Mouse (Mus musculus): ENCODE results near the gene Mep1a. TPM values are rescaled to one million over a fixed set of nuclear protein-coding genes. Genes with fewer than 3 reads are reported as not detected.
"Not testable (repeated sequence)": the region's sequence is repeated elsewhere in the genome, so short reads cannot be mapped to it uniquely, and the experiment has no call there.

The Mep1a gene
- 0.23 TPM in 1 of 2 replicates, not detected in the other for polyA plus RNA-seq (2015; fragmentation: Nextera tagmentation; extraction: Ambion mirVana)

- ATAC-seq (ENCODE audit: low read depth): no peak
Measured at GRCm38 (mm10) chr17:43502592-43502991, at the start of gene Mep1a. Gene Mep1a (minus strand): TSS chr17:43502812.

DNA sequence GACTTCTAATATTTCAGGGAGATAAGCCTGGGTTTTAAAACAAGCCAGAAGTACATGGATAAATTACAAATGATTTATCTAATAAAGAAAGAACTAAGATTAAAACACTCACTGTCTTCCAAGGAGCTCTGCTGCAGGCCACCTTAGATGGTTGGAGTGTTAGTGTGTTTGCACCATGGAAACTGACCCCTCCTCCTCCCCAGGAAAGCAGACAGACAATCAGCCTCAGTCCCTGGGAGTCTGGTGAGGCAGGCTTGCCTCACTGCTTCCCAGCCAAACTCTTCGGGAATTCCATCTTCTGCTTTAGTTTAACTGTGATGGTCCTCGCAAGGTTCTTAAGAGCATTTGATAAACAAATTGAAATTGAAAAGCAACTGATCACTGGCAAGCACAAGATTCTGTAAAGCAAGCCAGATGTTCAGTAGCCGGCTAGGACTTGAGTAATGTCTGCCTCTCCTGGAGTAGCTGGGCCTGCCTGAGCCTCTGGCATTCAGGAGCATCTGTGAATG, 48.6 kb upstream of the Mep1a start:
- H3K9ac ChIP-seq (ENCODE audit: low read length): no peak overlapping the region
- no peaks in the 10 kb centered on the region for H3K27me3 ChIP-seq (ENCODE audit: control insufficient read depth, insufficient read depth, low read depth, low read length)
- no peaks in the 10 kb centered on the region for H3K9me3 ChIP-seq (ENCODE audit: control insufficient read depth, low read length)
- peaks cover 9% of the 10 kb centered on the region; the same call in 1 of the 2 replicates for H3K4me1 ChIP-seq (replicated peaks; ENCODE audit: control insufficient read depth, insufficient read depth, low read length)
- H3K27ac ChIP-seq (ENCODE audit: low read length): no peak overlapping the region
- 20% methylated on average over 3 of the region's 3 CpGs for WGBS
- no peak overlapping the region for H3K4me3 ChIP-seq (ENCODE audit: low read length)
- no peaks in the 10 kb centered on the region for H3K36me3 ChIP-seq (ENCODE audit: control insufficient read depth, insufficient read depth, low read length)
- no peak overlapping the region for H3K4me2 ChIP-seq (ENCODE audit: low read depth, low read length)
- ATAC-seq (ENCODE audit: low read depth): no peak

More at GRCm38 (mm10) chr17:43502592-43502991, at the start of gene Mep1a:
- H3K9me3 ChIP-seq (ENCODE audit: control insufficient read depth, low read length): no peaks in the 10 kb centered on the region
- H3K36me3 ChIP-seq (ENCODE audit: control insufficient read depth, insufficient read depth, low read length): no peaks in the 10 kb centered on the region
- H3K27me3 ChIP-seq (ENCODE audit: control insufficient read depth, insufficient read depth, low read depth, low read length): no peaks in the 10 kb centered on the region
- H3K4me3 ChIP-seq (ENCODE audit: low read length): no peak within 1 kb of the TSS
- 89% methylated on average over 9 of the region's 9 CpGs for WGBS
- no peaks in the 10 kb centered on the region for H3K4me1 ChIP-seq (replicated peaks; ENCODE audit: control insufficient read depth, insufficient read depth, low read length)
- no peak within 1 kb of the TSS for H3K4me2 ChIP-seq (ENCODE audit: low read depth, low read length)
- no peak within 1 kb of the TSS for H3K27ac ChIP-seq (ENCODE audit: low read length)
- no peak within 1 kb of the TSS for H3K9ac ChIP-seq (ENCODE audit: low read length)

DNA sequence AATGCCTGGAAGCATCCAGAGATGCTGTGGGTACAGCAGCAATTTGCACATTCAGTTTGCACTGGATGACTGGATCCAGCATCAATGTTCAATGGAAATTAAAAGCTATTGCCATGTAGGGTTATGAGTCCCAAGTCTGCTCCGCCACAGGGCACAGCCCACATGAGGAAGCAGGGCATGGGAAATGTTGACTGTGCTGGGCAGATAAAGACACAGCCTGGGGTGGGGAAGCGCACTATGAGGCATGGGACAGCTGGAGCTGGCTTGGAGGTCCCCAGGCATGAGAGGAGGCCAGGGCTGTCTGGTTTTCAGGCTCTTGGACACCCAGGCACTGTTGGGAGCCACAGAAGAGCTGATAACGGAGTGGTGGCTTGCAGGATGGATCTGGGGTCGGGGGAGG, 41.4 kb upstream of the Mep1a start:
- Histone ChIP-seq H3K4me2 (ENCODE audit: low read depth, low read length) (no peak overlapping the region), H3K27ac (ENCODE audit: low read length) (no peak overlapping the region), H3K9me3 (ENCODE audit: control insufficient read depth, low read length) (no peaks in the 10 kb centered on the region), H3K4me3 (ENCODE audit: low read length) (no peak overlapping the region), H3K27me3 (ENCODE audit: control insufficient read depth, insufficient read depth, low read depth, low read length) (no peaks in the 10 kb centered on the region), H3K4me1 (replicated peaks; ENCODE audit: control insufficient read depth, insufficient read depth, low read length) (no peaks in the 10 kb centered on the region), H3K36me3 (ENCODE audit: control insufficient read depth, insufficient read depth, low read length) (no peaks in the 10 kb centered on the region), H3K9ac (ENCODE audit: low read length) (no peak overlapping the region)
- 82% methylated on average over 4 of the region's 4 CpGs for WGBS
- no peak for ATAC-seq (ENCODE audit: low read depth)

GRCm38 (mm10) chr17:43543539-43543938, 40.9 kb upstream of the Mep1a start, which contains the start of gene Ankrd66:
Gene Ankrd66 (minus strand): TSS chr17:43543639.
- H3K9me3 ChIP-seq (ENCODE audit: control insufficient read depth, low read length): no peaks in the 10 kb centered on the region
- no peak within 1 kb of the TSS for H3K9ac ChIP-seq (ENCODE audit: low read length)
- H3K4me3 ChIP-seq (ENCODE audit: low read length): no peak within 1 kb of the TSS
- WGBS: 39% methylated on average over 1 of the region's 1 CpGs
- no peak within 1 kb of the TSS for H3K27ac ChIP-seq (ENCODE audit: low read length)
- H3K27me3 ChIP-seq (ENCODE audit: control insufficient read depth, insufficient read depth, low read depth, low read length): no peaks in the 10 kb centered on the region
- H3K4me1 ChIP-seq (replicated peaks; ENCODE audit: control insufficient read depth, insufficient read depth, low read length): no peaks in the 10 kb centered on the region
- H3K36me3 ChIP-seq (ENCODE audit: control insufficient read depth, insufficient read depth, low read length): no peaks in the 10 kb centered on the region
- no peak within 1 kb of the TSS for H3K4me2 ChIP-seq (ENCODE audit: low read depth, low read length)
- ATAC-seq (ENCODE audit: low read depth): no peak

- Histone ChIP-seq H3K4me3 (ENCODE audit: low read length) (no peak overlapping the region), H3K27me3 (ENCODE audit: control insufficient read depth, insufficient read depth, low read depth, low read length) (no peaks in the 10 kb centered on the region), H3K4me1 (replicated peaks; ENCODE audit: control insufficient read depth, insufficient read depth, low read length) (peaks cover 6% of the 10 kb centered on the region), H3K9ac (ENCODE audit: low read length) (no peak overlapping the region), H3K9me3 (ENCODE audit: control insufficient read depth, low read length) (no peaks in the 10 kb centered on the region), H3K4me2 (ENCODE audit: low read depth, low read length) (no peak overlapping the region), H3K36me3 (ENCODE audit: control insufficient read depth, insufficient read depth, low read length) (no peaks in the 10 kb centered on the region), H3K27ac (ENCODE audit: low read length) (no peak overlapping the region)
- WGBS: 82% methylated on average over 3 of the region's 3 CpGs
- ATAC-seq (ENCODE audit: low read depth): no peak
Measured at GRCm38 (mm10) chr17:43538767-43539166, 36.2 kb upstream of the Mep1a start.

GRCm38 (mm10) chr17:43536841-43537240, 34.2 kb upstream of the Mep1a start:
- 89% methylated on average over 6 of the region's 6 CpGs for WGBS
- H3K9ac ChIP-seq (ENCODE audit: low read length): not testable (repeated sequence)

DNA sequence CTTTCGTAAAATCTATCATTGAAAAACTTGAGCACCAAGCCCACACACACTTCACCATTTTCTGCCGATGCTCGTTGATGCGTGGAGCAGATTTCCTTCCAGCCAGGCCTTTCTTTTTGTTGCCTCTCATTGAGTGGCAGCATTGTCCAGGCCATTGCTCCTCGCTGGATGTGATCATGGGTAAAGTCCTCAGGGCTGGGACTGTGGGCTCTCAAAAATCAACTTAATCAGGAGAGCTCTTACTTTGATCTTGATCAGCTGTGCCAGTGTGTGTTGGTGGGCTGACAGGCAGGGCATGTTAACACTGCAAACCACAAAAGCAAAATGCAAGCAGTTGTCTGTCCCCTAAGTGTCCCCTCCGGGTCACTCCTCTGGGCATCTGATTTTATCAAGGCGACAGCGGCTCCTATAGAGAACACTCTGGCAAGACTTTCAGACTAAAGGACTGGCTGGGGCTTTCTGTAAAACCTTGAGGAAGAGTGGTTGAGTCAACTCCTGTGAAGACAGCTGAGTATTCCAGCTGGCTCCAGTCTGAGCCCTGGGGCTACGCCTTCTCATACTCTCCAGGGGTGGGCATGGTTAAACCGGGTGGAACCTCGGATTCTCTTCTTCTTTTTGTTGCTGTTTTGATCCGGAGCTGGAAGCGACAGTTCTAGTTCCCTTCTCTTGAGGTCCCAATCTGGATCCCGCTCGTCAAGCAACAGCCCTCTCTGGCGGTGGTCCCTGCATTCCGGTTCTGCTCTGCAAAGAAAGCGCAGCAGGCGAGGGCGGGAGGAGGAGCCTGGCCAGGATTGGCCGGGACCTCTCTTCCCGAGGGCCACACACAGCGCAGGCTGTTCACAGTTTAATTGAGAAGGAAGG, 32.0 kb upstream of the Mep1a start:
- peak overlapping the region; percentile 41 for H3K4me3 ChIP-seq (ENCODE audit: low read length)
- H3K9ac ChIP-seq (ENCODE audit: low read length): peak overlapping the region; percentile 48
- 8% methylated on average over 23 of the region's 23 CpGs for WGBS

More at GRCm38 (mm10) chr17:43536841-43537240, 34.2 kb upstream of the Mep1a start:
- H3K36me3 ChIP-seq (ENCODE audit: control insufficient read depth, insufficient read depth, low read length); ATAC-seq (ENCODE audit: low read depth); H3K27me3 ChIP-seq (ENCODE audit: control insufficient read depth, insufficient read depth, low read depth, low read length); H3K27ac ChIP-seq (ENCODE audit: low read length); H3K9me3 ChIP-seq (ENCODE audit: control insufficient read depth, low read length); H3K4me2 ChIP-seq (ENCODE audit: low read depth, low read length); H3K4me3 ChIP-seq (ENCODE audit: low read length); H3K4me1 ChIP-seq (replicated peaks; ENCODE audit: control insufficient read depth, insufficient read depth, low read length): not testable (repeated sequence)

GRCm38 (mm10) chr17:43531192-43531591, 28.6 kb upstream of the Mep1a start:
- no peaks in the 10 kb centered on the region for H3K9me3 ChIP-seq (ENCODE audit: control insufficient read depth, low read length)
- H3K36me3 ChIP-seq (ENCODE audit: control insufficient read depth, insufficient read depth, low read length): no peaks in the 10 kb centered on the region
- H3K27me3 ChIP-seq (ENCODE audit: control insufficient read depth, insufficient read depth, low read depth, low read length): no peaks in the 10 kb centered on the region
- H3K9ac ChIP-seq (ENCODE audit: low read length): no peak overlapping the region
- no peak overlapping the region for H3K4me3 ChIP-seq (ENCODE audit: low read length)
- H3K4me2 ChIP-seq (ENCODE audit: low read depth, low read length): no peak overlapping the region
- WGBS: 87% methylated on average over 4 of the region's 4 CpGs
- peaks cover 6% of the 10 kb centered on the region for H3K4me1 ChIP-seq (replicated peaks; ENCODE audit: control insufficient read depth, insufficient read depth, low read length)
- ATAC-seq (ENCODE audit: low read depth): no peak
- no peak overlapping the region for H3K27ac ChIP-seq (ENCODE audit: low read length)

More for the DNA sequence above, 32.0 kb upstream of the Mep1a start:
- Histone ChIP-seq H3K9me3 (ENCODE audit: control insufficient read depth, low read length) (no peaks in the 10 kb centered on the region), H3K36me3 (ENCODE audit: control insufficient read depth, insufficient read depth, low read length) (no peaks in the 10 kb centered on the region), H3K27ac (ENCODE audit: low read length) (peak overlapping the region; percentile 80), H3K4me2 (ENCODE audit: low read depth, low read length) (peak overlapping the region; percentile 58), H3K4me1 (replicated peaks; ENCODE audit: control insufficient read depth, insufficient read depth, low read length) (peaks cover 6% of the 10 kb centered on the region), H3K27me3 (ENCODE audit: control insufficient read depth, insufficient read depth, low read depth, low read length) (no peaks in the 10 kb centered on the region)
- ATAC-seq (ENCODE audit: low read depth): peak; percentile 97

DNA sequence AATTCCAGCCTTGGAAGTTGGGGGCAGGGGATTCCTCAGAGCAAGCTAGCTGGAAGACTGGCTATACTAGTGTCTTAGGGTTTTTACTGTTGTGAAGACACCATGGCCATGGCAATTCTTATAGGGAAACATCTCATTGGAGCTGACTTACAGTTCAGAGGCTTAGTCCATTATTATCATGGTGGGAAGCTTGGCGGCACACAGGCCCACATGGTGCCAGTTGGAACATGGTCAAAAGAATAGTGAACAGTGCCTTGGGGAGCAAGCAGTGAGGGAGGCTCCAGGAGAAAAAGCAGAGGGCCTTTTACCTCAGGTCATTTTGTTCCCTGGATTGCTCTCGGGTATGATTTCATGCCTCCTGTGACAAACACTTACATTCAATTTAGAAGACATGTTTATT, 27.9 kb upstream of the Mep1a start:
- no peak for ATAC-seq (ENCODE audit: low read depth)
- H3K36me3 ChIP-seq (ENCODE audit: control insufficient read depth, insufficient read depth, low read length): no peaks in the 10 kb centered on the region
- no peak overlapping the region for H3K4me3 ChIP-seq (ENCODE audit: low read length)
- H3K4me2 ChIP-seq (ENCODE audit: low read depth, low read length): no peak overlapping the region
- H3K4me1 ChIP-seq (replicated peaks; ENCODE audit: control insufficient read depth, insufficient read depth, low read length): peaks cover 6% of the 10 kb centered on the region
- H3K9ac ChIP-seq (ENCODE audit: low read length): no peak overlapping the region
- WGBS: 87% methylated on average over 2 of the region's 2 CpGs
- H3K27ac ChIP-seq (ENCODE audit: low read length): no peak overlapping the region
- no peaks in the 10 kb centered on the region for H3K9me3 ChIP-seq (ENCODE audit: control insufficient read depth, low read length)
- no peaks in the 10 kb centered on the region for H3K27me3 ChIP-seq (ENCODE audit: control insufficient read depth, insufficient read depth, low read depth, low read length)
